24 mouse cellular contexts compared by ENCODE assay signal in genomic region chr6:67235649-67236048, GRCm38 (mm10).
"Had no signal": no experiment of that assay in that cellular context is flagged by ENCODE, and none has a peak within 500 bp of the region (broad histone marks: within the 10 kb centered on the region; RNA-seq: fewer than 3 reads in every experiment).

No protein-coding gene starts in this region.

- H3K4me1 ChIP-seq: heart, embryonic 10.5 days; heart, embryonic 12.5 days; hindbrain, embryonic 13.5 days; hindbrain, embryonic 15.5 days; kidney, embryonic 15.5 days; limb, embryonic 13.5 days; limb, embryonic 15.5 days; liver, embryonic 12.5 days had no signal

- DNase-seq: gastrocnemius, postnatal 14 days; gastrocnemius, postnatal 36 days; heart, adult 18-20 months; heart, postnatal 10 days; heart, postnatal 36 days; kidney, adult 11 months; kidney, adult 2 months; kidney, adult 9 months; kidney, postnatal 14 days; kidney, postnatal 36 days; layer of hippocampus, adult 9-11 months; layer of hippocampus, postnatal 36 days; left cerebral cortex, postnatal 4 days had no signal

- H3K4me3 ChIP-seq: heart, embryonic 10.5 days; heart, embryonic 12.5 days; hindbrain, embryonic 13.5 days; hindbrain, embryonic 15.5 days; kidney, embryonic 15.5 days; limb, embryonic 13.5 days; limb, embryonic 15.5 days; liver, embryonic 12.5 days had no signal

- H3K36me3 ChIP-seq: heart, embryonic 10.5 days; heart, embryonic 12.5 days; hindbrain, embryonic 13.5 days; hindbrain, embryonic 15.5 days; kidney, embryonic 15.5 days; limb, embryonic 13.5 days; limb, embryonic 15.5 days; liver, embryonic 12.5 days had no signal

- H3K27ac ChIP-seq: heart, embryonic 10.5 days; hindbrain, embryonic 13.5 days; hindbrain, embryonic 15.5 days; hindbrain, postnatal 0 days; kidney, embryonic 15.5 days; kidney, postnatal 0 days; limb, embryonic 13.5 days; limb, embryonic 15.5 days; liver, embryonic 12.5 days; liver, embryonic 14.5 days had no signal

- H3K9me3 ChIP-seq: heart, embryonic 10.5 days; heart, embryonic 12.5 days; hindbrain, embryonic 13.5 days; hindbrain, embryonic 15.5 days; kidney, embryonic 15.5 days; limb, embryonic 13.5 days; limb, embryonic 15.5 days; liver, embryonic 12.5 days had no signal

- H3K9ac ChIP-seq: heart, embryonic 12.5 days; hindbrain, embryonic 13.5 days; hindbrain, embryonic 15.5 days; kidney, embryonic 15.5 days; limb, embryonic 13.5 days; limb, embryonic 15.5 days; liver, embryonic 12.5 days; liver, embryonic 14.5 days had no signal
